Mouse (Mus musculus) adrenal gland, postnatal 14 days (tissue): ENCODE data around the gene Znrf3. TPM values are rescaled to one million over a fixed set of nuclear protein-coding genes. Genes with fewer than 3 reads are reported as not detected.
A peak's percentile ranks its signal among the peaks of the same experiment; 100 is the strongest.
"Not testable (repeated sequence)": the region's sequence is repeated elsewhere in the genome, so short reads cannot be mapped to it uniquely, and the experiment has no call there.

Experiments used
- DNase-seq: peaks from one replicate; pipeline ENCODE4 v3.0.0; 2021; ENCODE audit warnings: mixed read lengths
- long read RNA-seq, 2 experiments: library from polyadenylated mRNA; stranded (forward); transcript quantifications; one replicate each; pipeline ENCODE4 v2.0.0; 2021
- total RNA-seq: library from RNA; stranded (reverse); gene quantifications from 2 replicates; pipeline ENCODE4 v1.2.3, GENCODE M21; 2021

Gene Znrf3
- total RNA-seq: 25.0 and 26.2 TPM in 2 replicates
- long read RNA-seq, experiment 1, full-length matches to known transcripts: 3 of 8 reads
- long read RNA-seq, experiment 1, partial matches to known transcripts: 4 of 8 reads
- long read RNA-seq, experiment 1, other reads (novel, unspliced or antisense): 1 of 8 reads
- long read RNA-seq, experiment 2, full-length matches to known transcripts: 2 of 4 reads
- long read RNA-seq, experiment 2, partial matches to known transcripts: 1 of 4 reads
- long read RNA-seq, experiment 2, other reads (novel, unspliced or antisense): 1 of 4 reads

DNA sequence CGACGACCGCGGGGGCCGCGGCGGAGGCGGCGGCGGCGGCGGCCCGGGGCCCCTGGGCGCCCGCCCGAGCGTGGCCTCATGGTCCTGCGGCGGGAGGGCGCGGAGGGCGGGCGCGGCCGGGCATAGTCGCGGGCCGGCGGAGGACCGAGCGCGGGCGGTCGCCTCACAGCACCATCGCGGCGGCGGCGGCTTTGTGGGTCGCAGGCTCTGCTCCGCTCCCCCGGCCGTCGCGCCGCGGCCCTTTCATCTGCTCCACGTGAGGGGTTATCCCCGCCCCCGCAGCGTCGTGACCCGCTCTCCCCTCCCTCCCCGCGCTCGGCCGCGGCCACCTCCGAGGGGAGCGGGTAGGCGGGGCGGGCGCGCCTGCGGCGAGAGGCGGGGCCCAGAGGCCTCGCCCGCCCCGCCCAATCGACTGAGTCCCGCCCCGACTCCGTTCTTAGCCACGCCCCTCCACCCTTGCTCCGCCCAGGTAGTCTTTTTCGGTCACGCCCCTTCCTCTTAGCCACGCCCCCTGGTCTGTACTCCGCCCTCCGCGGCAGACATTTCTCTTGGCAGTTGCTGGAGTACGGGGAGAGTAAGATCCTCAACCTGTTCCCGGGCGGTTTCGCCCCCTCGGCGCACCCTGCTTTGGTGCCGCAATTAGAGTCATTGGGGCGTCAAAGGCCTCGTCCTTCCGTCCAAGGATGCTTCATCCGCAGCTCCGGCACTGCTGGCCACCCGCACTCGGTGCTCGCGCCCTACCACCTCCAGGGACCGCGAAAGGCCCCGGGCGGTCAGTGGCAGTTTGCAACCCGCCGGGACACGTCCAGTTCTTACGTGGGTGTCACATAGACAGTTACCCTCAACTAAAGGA lies at the start of gene Znrf3:
Znrf3 (minus strand) TSS at position 249 of the 853 bp plus-strand sequence.
- peak; percentile 98 for DNase-seq

DNA sequence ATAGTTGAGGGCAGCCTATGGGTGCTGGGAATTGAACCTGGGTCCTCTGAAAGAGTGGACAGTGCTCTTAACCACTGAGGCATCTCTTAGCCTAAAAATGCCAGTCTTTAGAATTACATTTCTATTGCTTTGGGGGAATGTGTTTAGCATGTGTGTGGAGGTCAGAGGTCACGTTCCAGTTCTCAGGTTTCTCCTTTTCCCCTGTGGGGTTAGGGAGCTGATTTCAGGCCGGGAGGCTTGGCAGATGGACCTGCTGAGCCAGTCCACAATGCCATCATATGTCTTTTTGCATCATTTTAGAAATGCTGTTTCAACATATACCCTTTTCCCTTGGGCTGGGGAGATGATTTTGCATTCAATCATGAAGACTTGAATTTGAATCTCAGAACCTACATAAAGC lies 49.2 kb upstream of the Znrf3 start:
- no peak for DNase-seq

DNA sequence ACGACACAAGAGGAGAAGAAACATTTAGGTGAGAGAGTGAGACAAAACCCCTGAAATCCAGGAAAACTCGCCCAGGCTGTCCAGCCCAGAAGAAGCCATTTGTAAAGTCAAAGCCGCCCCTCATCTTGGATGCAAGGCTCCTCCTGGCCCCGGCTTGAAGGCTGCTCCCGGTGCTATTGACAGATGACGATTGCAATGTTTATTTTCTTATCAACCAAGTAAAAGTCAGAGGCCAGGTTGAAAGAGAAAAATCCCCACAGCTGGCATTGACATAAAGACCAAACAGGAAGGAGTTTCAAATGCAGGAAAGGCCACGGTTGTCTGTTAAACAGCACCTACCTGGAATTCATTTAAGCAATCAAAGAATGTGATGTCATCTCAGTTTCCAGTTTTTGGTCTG lies 47.3 kb upstream of the Znrf3 start:
- no peak for DNase-seq

DNA sequence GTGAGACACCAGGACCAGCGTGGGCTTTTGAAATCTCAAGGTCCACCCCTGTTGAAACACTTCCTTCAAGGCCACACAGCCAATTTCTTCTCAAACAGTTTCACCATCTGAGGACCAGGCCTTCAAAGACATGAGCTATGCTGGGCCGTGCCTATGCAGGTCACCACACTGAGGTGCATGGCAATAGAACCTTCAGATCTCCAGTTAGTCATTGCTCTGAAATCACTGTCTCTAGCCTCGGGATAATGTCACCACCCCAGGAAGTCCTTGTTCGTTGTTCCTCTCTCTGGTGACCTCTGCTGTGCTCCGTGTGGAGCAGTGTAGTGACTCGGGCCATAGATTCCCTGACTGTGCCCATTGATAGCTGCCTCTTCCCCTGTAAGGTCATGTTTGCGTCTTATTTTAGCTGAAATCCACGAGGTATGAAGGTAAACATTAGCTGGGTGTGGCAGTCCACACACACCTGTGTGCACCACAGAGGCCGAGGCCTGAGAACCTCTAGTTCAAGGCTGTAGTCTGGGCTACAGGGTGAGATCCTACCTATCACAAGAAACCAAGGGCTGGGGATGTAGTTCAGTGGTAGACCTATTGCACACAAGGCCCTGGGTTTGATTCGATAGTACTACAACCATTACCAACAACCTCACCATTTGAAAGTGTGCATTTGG lies 46.5 kb upstream of the Znrf3 start:
- peak; percentile 52 for DNase-seq

DNA sequence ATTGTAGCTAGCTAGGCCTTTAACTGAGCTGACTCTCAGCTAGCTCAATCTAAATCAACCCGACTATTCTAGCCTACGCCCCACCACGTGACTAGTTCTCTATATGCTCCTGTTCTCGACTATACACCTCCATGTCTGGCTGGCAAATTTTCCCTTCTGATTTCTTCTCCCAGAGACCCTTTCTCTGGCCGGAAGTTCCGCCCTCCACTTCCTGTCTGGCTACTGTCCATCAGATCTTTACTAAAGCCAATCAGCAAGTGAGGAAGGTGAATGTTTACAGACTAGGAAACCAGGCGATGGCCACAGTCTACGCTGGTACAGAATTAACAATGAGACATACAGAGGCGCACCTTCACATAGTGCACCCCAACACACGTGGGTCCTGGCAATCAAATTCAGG lies 44.8 kb upstream of the Znrf3 start:
- not testable (repeated sequence) for DNase-seq

DNA sequence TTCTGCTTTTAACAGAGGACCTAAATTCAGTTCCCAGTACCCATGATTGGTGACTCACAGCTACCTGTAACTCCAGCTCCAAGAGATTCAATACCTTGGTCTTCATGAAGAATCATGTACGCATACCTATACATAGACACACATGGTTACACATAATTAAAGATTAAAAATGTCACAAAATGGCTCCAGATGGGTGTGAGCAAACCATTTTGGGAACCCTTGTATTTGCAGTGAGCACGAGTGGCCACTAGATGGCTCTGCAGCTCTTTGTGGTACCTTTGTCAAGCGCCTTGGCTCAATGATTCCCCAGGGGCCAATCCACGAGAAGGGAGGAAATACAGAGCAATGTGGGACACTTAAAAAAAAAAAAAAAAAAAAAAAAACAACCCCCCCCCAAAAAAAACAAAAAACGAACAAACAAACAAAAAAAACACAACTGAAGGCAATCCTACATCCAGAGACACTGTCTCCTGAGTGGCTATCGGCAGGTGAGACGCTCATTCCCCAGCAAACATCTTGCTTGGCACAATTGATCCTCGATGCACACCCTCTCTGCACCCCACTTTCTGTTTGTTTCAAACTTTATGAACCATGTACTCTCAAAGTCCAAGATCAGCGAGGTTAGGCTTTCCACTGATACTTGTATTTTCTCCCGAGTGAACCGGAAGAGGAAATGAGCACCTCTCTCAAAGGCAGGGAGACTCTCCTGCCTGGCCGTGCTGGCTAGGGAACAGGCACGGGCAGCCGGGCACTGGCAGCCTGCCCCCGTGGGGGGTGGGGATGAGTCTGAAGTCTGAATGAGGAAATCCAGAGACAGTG lies 40.8 kb upstream of the Znrf3 start:
- DNase-seq: peak; percentile 89

DNA sequence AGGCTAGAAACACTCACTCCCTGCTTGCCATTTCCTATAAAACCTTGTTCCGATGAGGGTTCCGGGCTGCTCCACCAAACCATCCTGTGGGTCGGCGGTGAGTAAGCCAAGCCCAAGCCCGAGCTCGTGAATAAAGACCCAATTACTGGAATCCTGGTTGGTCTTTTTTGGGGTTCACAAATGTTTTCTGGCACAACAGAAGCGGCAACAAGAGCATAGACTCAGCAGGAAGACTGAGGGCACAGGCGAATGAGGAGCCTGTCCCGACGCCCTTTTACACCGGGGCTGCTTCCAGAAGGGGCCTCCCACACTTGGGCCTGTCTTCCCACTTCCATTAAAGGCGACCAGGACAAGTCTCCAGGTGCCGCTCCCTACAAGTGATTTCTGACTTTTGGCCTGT lies 37.9 kb upstream of the Znrf3 start:
- no peak for DNase-seq

DNA sequence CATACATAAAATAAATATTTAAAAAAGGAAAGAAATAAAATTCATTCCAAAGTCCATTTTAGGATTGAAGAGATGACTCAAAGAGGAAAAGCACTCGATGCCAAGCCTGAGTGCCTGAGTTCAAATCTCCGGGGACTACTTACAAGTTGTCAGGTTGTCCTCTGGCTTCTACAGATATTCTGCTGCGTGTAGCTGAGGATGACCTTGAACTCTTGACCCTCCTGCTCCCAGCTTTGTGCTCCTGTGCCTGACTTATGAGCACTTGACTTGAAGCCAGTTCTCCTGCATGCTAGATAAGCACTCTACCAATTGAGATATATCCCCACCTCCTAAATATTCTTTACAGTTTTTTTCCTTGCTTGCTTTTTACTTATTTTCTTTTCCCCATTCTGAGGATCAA lies 34.2 kb upstream of the Znrf3 start:
- DNase-seq: no peak

DNA sequence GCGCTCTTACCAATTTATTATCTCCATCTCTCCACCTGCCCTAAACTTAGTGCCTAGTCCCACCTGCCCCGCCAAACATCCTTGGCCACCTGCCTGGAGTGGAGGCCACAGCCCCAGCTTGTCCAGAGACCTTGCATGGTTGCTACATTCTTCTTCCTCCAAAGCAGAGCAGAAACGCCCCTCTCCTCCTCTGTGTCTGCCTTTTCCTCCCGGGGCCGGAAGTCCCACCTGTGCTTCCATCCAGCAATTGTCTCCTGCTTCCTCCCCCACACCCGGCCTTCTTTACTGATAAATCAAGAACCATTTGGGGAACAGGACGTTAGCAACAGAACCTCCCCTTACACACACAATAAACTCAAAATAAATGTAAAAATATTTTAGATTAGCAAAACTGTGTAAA lies 33.5 kb upstream of the Znrf3 start:
- DNase-seq: no peak

DNA sequence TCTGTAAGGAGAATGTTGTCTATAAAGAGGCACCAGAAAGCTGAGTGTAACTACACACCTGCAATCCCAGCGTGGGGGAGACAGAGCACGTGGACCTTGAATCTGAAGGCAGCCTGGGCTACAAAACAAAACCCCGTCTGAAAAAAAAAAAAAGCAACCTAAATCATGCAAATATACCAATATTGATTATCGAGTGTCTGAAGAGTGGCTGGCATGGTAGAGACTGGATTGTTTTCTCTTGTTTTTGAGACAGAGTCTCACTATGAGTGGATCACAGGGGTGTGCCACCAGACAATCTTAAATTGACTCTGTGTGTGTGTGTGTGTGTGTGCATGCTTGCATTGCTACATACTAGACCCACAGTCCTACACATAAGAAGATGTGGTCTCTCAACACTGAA lies 32.2 kb upstream of the Znrf3 start:
- no peak for DNase-seq

DNA sequence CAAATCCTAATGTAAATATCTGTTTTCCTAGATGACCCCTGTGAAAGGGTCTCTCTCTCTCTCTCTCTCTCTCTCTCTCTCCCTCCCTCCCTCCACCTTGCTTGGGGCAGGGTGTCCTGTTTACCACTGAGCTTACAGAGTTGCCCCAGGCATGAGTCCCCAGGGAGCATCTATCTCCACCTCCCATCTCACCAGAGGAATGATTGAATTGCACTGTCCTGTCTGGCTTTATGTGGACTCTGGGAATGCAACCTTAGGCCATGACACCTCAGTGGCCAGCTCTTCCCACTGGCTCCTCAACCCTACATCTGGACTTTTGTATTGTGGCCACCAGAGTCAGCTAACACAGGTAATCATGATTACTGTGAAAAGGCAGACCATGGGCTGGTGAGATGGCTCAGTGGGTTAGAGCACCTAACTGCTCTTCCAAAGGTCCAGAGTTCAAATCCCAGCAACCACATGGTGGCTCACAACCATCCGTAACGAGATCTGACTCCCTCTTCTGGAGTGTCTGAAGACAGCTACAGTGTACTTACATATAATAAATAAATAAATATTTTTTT lies 31.0 kb upstream of the Znrf3 start:
- not testable (repeated sequence) for DNase-seq

DNA sequence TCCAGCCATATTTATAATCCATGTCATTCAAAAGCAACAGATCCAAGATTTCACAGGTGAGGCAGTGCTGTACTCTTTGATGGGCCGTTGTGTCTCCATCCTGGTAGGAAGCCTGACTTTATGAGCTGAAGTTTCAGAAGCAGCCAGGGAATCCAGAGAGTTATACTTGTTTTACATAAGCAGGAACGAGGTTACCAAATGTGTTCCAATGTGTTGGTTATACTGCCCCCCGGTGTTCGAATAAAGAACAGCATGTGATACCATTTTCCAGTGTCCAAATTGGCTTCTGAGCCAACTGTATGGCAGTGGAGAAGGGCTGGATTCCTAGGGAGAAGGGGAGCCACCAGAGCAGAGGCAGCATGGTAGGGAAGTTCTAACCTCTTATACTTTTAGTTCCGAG lies 29.5 kb upstream of the Znrf3 start:
- peak; percentile 74 for DNase-seq

DNA sequence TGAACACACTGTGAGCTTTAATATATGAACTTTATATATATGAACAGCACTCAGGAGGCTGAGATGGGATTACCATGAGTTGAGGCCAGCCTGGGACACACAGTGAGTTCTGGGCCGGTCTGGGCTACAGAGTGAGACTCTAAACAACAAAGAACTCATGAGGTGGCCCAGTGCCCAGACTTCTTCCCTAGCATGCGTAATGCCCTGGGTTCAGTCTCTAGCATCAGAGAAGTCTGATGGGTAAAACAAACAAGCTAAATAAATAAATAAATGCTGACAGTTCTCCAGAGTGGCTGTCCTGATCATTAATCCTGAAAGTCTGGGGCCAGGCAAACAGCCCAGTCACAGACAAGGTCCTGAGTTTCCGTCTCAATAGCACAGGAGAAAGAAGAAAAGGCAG lies 25.4 kb upstream of the Znrf3 start:
- no peak for DNase-seq

DNA sequence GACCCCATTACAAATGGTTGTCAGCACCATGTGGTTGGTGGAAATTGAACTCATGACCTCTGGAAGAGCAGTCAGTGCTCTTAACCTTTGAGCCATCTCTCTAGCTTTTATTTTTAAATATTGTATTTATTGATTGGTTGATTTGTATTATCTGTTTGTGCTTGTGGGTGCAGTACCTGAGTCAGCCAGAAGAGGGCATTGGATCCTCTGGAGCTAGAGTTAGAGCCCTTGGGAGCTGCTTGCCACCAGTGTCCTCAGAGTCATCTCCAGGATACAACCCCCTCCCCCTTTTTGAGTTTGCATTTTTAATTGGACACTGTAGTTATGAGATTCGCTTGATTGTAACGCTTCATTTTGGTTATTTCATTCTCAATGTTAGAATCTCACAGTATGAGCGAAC lies 24.4 kb upstream of the Znrf3 start:
- peak; percentile 62 for DNase-seq

DNA sequence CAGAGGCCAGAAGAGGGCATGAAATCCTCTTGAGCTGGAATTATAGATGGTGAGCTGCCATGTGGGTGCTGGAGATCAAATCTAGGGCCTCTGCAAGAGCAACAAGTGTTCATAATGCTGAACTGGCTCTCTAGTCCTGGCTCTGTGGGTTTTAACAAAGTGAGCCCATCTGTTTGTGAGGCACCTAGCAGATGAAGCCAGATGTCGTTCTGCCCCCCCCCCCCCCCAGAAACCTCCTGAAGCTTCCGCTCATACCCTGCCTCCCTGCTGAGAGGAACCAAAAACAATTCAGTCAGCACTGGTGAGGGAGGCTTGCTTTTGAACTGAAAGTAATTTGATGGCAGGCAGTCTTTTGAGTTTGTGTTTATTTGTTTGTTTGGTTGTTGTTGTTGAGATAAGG lies 23.8 kb upstream of the Znrf3 start:
- DNase-seq: no peak

DNA sequence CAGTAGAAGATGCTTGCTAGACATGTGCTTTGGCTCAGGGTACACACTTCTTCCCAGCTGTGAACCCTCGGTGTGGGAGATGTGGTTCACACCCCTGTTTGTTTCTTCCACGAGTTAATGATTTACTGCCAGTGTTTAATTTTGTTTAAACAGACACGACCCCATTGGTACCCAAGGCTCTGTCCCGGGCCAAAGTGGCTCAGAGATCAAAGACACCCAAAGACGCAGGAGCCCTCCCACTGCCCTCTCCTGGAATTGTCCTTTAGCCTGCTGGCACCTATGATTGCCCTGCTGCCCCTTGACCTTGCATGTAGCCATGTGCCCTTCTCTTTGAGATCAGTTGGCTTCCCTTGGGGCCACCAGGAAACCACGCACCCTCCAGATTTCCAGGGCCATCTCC lies 7.3 kb upstream of the Znrf3 start:
- DNase-seq: no peak

DNA sequence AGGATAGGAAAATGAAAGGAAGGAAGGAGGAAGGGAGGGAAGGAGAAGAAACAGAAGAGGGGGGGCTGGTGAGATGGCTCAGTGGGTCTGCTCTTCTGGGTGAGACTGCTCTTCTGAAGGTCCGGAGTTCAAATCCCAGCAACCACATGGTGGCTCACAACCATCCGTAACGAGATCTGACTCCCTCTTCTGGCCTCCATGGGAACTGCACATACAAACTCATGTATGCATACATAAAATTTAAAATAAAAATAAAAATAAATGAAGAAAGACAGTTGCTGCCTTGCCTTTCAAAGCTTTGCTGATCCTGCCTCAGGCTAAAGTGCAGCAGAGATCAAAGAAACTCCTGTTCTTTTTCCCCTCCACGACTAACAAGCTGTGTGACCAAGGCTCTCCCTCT lies 6.7 kb upstream of the Znrf3 start:
- DNase-seq: no peak

DNA sequence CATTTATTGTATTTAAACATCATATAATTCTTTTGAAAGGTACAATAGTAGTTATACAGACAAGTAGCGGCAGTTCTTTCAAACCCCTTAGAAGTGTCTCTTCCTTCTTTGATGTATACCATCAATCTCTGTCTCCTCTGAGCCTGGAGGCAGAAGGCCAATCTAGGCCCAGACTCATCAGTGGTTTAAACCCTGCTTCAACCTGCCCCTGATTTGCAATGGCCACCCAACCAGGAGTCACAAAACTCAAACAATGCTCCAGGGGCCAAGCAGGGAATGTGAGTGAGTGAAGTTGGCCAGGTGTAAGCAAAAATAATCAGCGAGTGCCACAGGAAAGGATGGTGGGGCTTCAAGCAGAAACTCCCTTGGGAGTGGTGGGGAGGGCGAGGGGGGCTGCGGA lies 6.1 kb upstream of the Znrf3 start:
- no peak for DNase-seq

DNA sequence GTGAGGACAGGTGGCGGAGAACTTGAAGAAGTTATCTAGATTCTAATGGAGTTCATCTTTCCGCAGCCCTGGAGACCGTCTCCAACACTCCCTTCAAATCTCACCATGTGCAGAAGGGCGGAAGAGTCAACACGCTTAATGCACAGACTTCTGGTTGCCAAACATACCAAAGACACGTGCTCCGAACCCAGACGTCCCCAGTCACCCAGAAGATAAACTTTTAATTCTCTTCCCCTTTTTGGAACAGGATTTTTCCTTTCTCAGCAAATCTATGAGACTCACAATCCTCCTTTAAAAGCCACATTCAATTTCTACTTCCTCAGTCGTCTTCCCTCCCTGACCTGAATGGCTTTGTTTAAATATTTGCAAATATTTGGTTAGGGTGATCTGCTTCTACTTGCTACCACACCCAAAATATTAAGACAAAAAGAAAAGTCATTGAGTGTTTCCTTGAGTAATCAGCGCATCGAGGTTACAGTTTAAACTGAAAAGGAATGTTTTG lies 856 bp upstream of the Znrf3 start:
- no peak for DNase-seq

DNA sequence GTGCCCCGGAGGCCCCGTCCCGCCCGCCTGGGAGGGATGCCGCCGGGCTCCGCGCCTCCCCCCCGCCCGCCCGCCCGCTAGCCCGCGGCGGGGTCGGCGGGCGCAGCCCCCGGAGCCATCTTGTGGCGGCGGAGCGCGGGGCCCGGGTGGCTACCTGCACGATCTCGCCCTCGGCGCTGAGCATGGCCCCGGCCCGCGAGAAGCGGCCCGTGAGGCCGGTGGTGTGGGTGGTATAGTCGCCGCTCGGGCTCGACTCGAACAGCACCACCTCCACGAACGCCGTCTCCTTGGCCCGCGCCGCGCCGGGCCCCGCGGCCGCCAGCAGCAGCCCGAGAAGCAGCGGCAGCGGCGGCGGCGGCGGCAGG lies 431 bp downstream of the Znrf3 start:
- DNase-seq: peak; percentile 67

DNA sequence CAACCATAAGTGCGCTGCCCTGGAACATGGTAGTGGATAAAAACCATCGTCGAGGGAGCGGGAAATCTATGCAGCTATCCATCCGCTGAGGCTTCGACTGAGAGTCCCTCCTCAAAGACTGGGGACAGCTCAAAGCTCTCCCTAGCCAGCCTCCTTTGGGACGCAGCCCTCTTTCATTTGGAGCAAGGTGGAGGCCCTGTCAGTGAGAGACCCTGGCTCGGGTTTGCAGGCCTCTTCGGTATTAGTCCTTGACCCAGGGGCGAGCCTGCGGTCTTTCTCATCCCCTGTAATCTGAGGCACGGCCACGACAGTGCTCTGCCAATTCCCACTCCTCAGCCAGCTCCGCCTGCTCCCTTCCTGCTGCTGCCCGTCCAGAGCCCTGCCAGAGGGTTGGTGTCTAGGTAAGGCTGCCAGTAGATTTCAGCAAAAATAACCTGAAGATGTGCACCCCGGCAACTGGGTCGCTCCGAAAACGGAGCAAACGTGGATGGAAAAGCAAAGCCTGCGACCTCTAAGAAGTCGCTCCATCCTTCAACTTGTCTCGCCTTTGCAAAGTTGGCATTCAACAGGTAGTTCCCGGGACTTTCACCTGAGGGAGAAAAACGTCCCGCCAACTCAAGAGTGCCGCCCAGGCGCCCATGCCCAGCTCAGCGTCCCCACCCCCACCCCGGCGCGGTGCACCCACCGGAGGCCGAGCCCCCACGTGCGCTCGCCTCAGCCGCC lies 975 bp downstream of the Znrf3 start:
- DNase-seq: peak; percentile 56
